Comparison of ENCODE assay signal across 8 mouse cellular contexts in genomic region chr1:172410806-172411205, GRCm38 (mm10). TPM values are rescaled to one million over a fixed set of nuclear protein-coding genes. Genes with fewer than 3 reads are reported as not detected.
DNase-seq lines count a peak whose midpoint lies in the region; TF ChIP-seq lines count a peak whose summit lies in the region.

No protein-coding gene starts in this region.

- H3K4me3 ChIP-seq in embryonic facial prominence, embryonic 10.5 days: no peak overlapping the region
- no peak overlapping the region for H3K4me3 ChIP-seq in lung, adult 2 months (replicated peaks; ENCODE audit: extremely low read depth, low read depth, low read length)

- H3K4me1 ChIP-seq in embryonic facial prominence, embryonic 10.5 days: peaks cover 6% of the 10 kb centered on the region; the same call in 1 of the 2 replicates
- no peaks in the 10 kb centered on the region for H3K4me1 ChIP-seq in lung, adult 2 months (ENCODE audit: control insufficient read depth, insufficient read depth, low read length)

- WGBS in embryonic facial prominence, embryonic 10.5 days: 7% methylated on average over 4 of the region's 4 CpGs
- 7% methylated on average over 4 of the region's 4 CpGs for WGBS in lung, adult 2 months

- DNase-seq in adrenal gland, adult 18-20 months (ENCODE audit: low spot score in 2 of 2): peak; percentile 35 to 58
- DNase-seq in adrenal gland, adult 8-10 months: no peak
- DNase-seq in ovary, postnatal 10 days (ENCODE audit: low spot score): peak; percentile 38
- DNase-seq in ovary, adult 18-20 months (ENCODE audit: low spot score): no peak
- peak; percentile 73 for DNase-seq in embryonic facial prominence, embryonic 10.5 days (ENCODE audit: low spot score)
- peak; percentile 33 to 77 for DNase-seq in kidney, adult 8-10 months
- peak; percentile 53 for DNase-seq in lung, adult 2 months
- peak; percentile 66 for DNase-seq in right cerebral cortex, postnatal 4 days

- peak; percentile 67 for TF ChIP-seq CTCF in lung, adult 2 months (IDR thresholded peaks at IDR 0.05; ENCODE audit: insufficient read depth, low read length)

- TF ChIP-seq POLR2A in lung, adult 2 months (IDR thresholded peaks at IDR 0.05; ENCODE audit: borderline replicate concordance, extremely low read depth, low read depth, low read length): no peak

- H3K9me3 ChIP-seq in embryonic facial prominence, embryonic 10.5 days: no peaks in the 10 kb centered on the region

- H3K27me3 ChIP-seq in embryonic facial prominence, embryonic 10.5 days (replicated peaks; ENCODE audit: low read depth, poor library complexity, severe bottlenecking): peaks cover 4% of the 10 kb centered on the region; the same call in 1 of the 2 replicates

- H3K36me3 ChIP-seq in embryonic facial prominence, embryonic 10.5 days (replicated peaks): no peaks in the 10 kb centered on the region

- H3K27ac ChIP-seq in embryonic facial prominence, embryonic 10.5 days (replicated peaks): no peak overlapping the region

RNA-seq across cellular contexts. Expression of gene Pigm, which starts 34.5 kb away (rescaled TPM):
- 10 to 100 TPM in 1 of 2 experiments, 1 to 10 TPM in 1; 9.3 to 11.5 TPM for total RNA-seq in adrenal gland, adult 18-20 months (2021)
- total RNA-seq in adrenal gland, adult 8-10 months (2022): 10 to 100 TPM; 11.1 to 13.2 (median 11.8) TPM
- polyA plus RNA-seq in embryonic facial prominence, embryonic 10.5 days (2016; fragmentation: Nextera tagmentation; extraction: Ambion mirVana): 10.2 and 11.1 TPM in 2 replicates
- 8.2 and 9.1 TPM in 2 replicates for polyA plus RNA-seq in lung, adult 2 months (2012; rRNA removed)

Comparison
In these comparisons a context has a peak if more than half of its experiments do, and no peak if none do; other contexts are left out.
1. DNase-seq: peak in adrenal gland, adult 18-20 months (2 of 2), ovary, postnatal 10 days (single experiment), embryonic facial prominence, embryonic 10.5 days (single experiment), kidney, adult 8-10 months (2 of 2), lung, adult 2 months (single experiment) and right cerebral cortex, postnatal 4 days (single experiment); none in adrenal gland, adult 8-10 months (single experiment) and ovary, adult 18-20 months (single experiment).